Mouse (Mus musculus) central nervous system, embryonic 11.5 days (tissue): ENCODE results near the gene Agpat4. TPM values are rescaled to one million over a fixed set of nuclear protein-coding genes. Genes with fewer than 3 reads are reported as not detected.

Source experiments
- polyA plus RNA-seq: library from polyadenylated mRNA; depleted of rRNA; stranded (reverse); fragments of >200 nt; gene quantifications from 2 replicates; pipeline ENCODE4 v1.2.3, GENCODE M21; 2012; rRNA removed

The Agpat4 gene
- polyA plus RNA-seq = 25.7 and 31.2 TPM in 2 replicates

DNA sequence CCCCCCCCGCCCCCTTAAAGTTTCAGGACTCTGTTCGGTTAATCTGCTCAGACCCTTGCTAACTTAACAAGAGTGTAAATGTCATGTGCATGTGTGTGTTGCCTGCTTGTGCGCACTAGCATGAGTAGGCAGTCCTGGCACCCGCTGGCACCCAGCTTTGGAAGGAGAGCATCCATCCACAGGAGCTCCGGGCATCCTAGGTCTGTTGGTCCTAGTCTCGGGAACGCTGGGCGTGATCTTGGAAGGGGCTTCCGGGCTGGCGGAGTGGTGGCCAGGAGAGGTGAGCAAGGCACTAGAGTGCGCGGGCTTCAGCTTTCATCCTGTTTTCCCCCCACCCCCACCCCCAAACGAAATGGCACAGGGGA lies at the start of gene Agpat4:
Gene Agpat4 (plus strand): TSS at position 144 of the 365 bp plus-strand sequence.

Other genes starting within 250 kb of the Agpat4 start
- gene Map3k4, start 200.1 kb downstream of the Agpat4 start, polyA plus RNA-seq = 25.7 and 41.5 TPM in 2 replicates